Mouse (Mus musculus) myocyte (in vitro differentiated cells): ENCODE data around the gene Pold3. TPM values are rescaled to one million over a fixed set of nuclear protein-coding genes. Genes with fewer than 3 reads are reported as not detected.

Experiments used
- H3K27me3 ChIP-seq: one replicate; pipeline ENCODE4 v1.6.1; 2011; ENCODE audit not compliant: control insufficient read depth, insufficient read depth, insufficient read length
- H3K36me3 ChIP-seq: one replicate; pipeline ENCODE4 v1.6.1; 2011; ENCODE audit not compliant: control insufficient read depth, insufficient read depth
- H3K4me2 ChIP-seq: one replicate; pipeline ENCODE4 v1.6.1; 2011; ENCODE audit warnings: low read depth, control low read depth
- H3K4me3 ChIP-seq: one replicate; pipeline ENCODE4 v1.5.1; 2011; ENCODE audit warnings: mild to moderate bottlenecking, control low read depth, moderate library complexity
- H3K79me2 ChIP-seq: one replicate; pipeline ENCODE4 v1.6.1; 2011; ENCODE audit not compliant: control insufficient read depth, insufficient read depth
- H3ac ChIP-seq: one replicate; pipeline ENCODE4 v1.6.1; 2011; ENCODE audit not compliant: control insufficient read depth, insufficient read length
- CEBPB ChIP-seq: IDR thresholded peaks from 2 replicates; pipeline ENCODE4 v1.6.1; 2011; ENCODE audit warnings: mild to moderate bottlenecking, moderate library complexity; ENCODE audit not compliant: poor library complexity, insufficient read depth, severe bottlenecking
- E2F4 ChIP-seq: IDR thresholded peaks from one replicate; pipeline ENCODE4 v1.6.1; 2011; ENCODE audit warnings: mild to moderate bottlenecking, control low read depth, moderate library complexity; ENCODE audit not compliant: insufficient read depth
- MAX ChIP-seq: IDR thresholded peaks from one replicate; pipeline ENCODE4 v1.6.1; 2011; ENCODE audit warnings: low read depth, mild to moderate bottlenecking, control low read depth
- MYOD1 ChIP-seq, 3 experiments: IDR thresholded peaks; one replicate each; pipeline ENCODE4 v1.6.1; 2011; ENCODE audit warnings: control low read depth in 2 of 3, low read depth in 2 of 3, mild to moderate bottlenecking in 2 of 3, moderate library complexity in 1 of 3; ENCODE audit not compliant: insufficient read length in 2 of 3, control insufficient read depth in 1 of 3
- MYOG ChIP-seq, 3 experiments: IDR thresholded peaks; one replicate each; pipeline ENCODE4 v1.6.1; 2011; ENCODE audit warnings: control low read depth in 2 of 3, low read depth in 2 of 3, mild to moderate bottlenecking in 2 of 3; ENCODE audit not compliant: insufficient read length in 2 of 3, control insufficient read depth in 1 of 3, insufficient read depth in 1 of 3
- POLR2A ChIP-seq: IDR thresholded peaks from one replicate; pipeline ENCODE4 v1.6.1; 2011; ENCODE audit warnings: low read depth, mild to moderate bottlenecking, control low read depth, moderate library complexity; ENCODE audit not compliant: insufficient read length
- POLR2AphosphoS2 ChIP-seq: IDR thresholded peaks from one replicate; pipeline ENCODE4 v1.6.1; 2011; ENCODE audit warnings: low read depth, control low read depth; ENCODE audit not compliant: insufficient read length
- REST ChIP-seq: IDR thresholded peaks from one replicate; pipeline ENCODE4 v1.6.1; 2011; ENCODE audit warnings: mild to moderate bottlenecking, control low read depth, moderate library complexity; ENCODE audit not compliant: insufficient read depth, insufficient read length
- SRF ChIP-seq: IDR thresholded peaks from one replicate; pipeline ENCODE4 v1.6.1; 2011; ENCODE audit warnings: low read depth; ENCODE audit not compliant: control insufficient read depth, insufficient read length
- TCF12 ChIP-seq: IDR thresholded peaks from one replicate; pipeline ENCODE4 v1.6.1; 2011; ENCODE audit warnings: mild to moderate bottlenecking, control low read depth; ENCODE audit not compliant: poor library complexity, insufficient read depth, severe bottlenecking
- TCF3 ChIP-seq: IDR thresholded peaks from one replicate; pipeline ENCODE4 v1.6.1; 2011; ENCODE audit warnings: low read depth, control low read depth; ENCODE audit not compliant: insufficient read length
- USF1 ChIP-seq: IDR thresholded peaks from one replicate; pipeline ENCODE4 v1.6.1; 2011; ENCODE audit warnings: low read depth, mild to moderate bottlenecking, control low read depth, moderate library complexity
- polyA plus RNA-seq: library from polyadenylated mRNA; unstranded; fragments of >200 nt; fragmentation: generic; extraction: Trizol; gene quantifications from one replicate; pipeline ENCODE4 v1.2.1, GENCODE M21; 2012; ENCODE audit warnings: missing spikeins

Gene Pold3
- polyA plus RNA-seq, 1 experiment, result 7.4 TPM

GRCm38 (mm10) chr7:100128262-100129041, 7.1 kb upstream of the Pold3 start:
- no peak overlapping the region for H3ac ChIP-seq
- no peaks in the 10 kb centered on the region for H3K36me3 ChIP-seq
- H3K79me2 ChIP-seq, result no peaks in the 10 kb centered on the region
- H3K4me3 ChIP-seq, result no peak overlapping the region
- no peak for TF ChIP-seq TCF3
- no peak for TF ChIP-seq MYOG (IDR thresholded peaks at IDR 0.05; ENCODE audit: control insufficient read depth in 1 of 3, insufficient read depth in 1 of 3, insufficient read length in 2 of 3, low read depth in 2 of 3)
- no peak for TF ChIP-seq CEBPB
- TF ChIP-seq E2F4, result no peak
- TF ChIP-seq SRF, result no peak
- TF ChIP-seq MAX, result no peak
- no peak for TF ChIP-seq USF1
- TF ChIP-seq POLR2AphosphoS2, result no peak
- TF ChIP-seq POLR2A, result no peak
- no peak for TF ChIP-seq REST
- TF ChIP-seq TCF12, result no peak
- no peaks in the 10 kb centered on the region for H3K27me3 ChIP-seq
- no peak overlapping the region for H3K4me2 ChIP-seq

- Histone ChIP-seq H3K4me2 (no peak overlapping the region), H3ac (no peak overlapping the region), H3K4me3 (no peak overlapping the region), H3K27me3 (no peaks in the 10 kb centered on the region), H3K36me3 (no peaks in the 10 kb centered on the region), H3K79me2 (no peaks in the 10 kb centered on the region)
- TF ChIP-seq E2F4 (no peak), SRF (no peak), MYOD1 (IDR thresholded peaks at IDR 0.05; ENCODE audit: control insufficient read depth in 1 of 3, insufficient read length in 2 of 3, low read depth in 2 of 3) (no peak), MAX (no peak), POLR2AphosphoS2 (no peak), POLR2A (no peak), USF1 (no peak)
Observed at GRCm38 (mm10) chr7:100126514-100126913, 5.1 kb upstream of the Pold3 start.

- no peak overlapping the region for H3ac ChIP-seq
- no peak overlapping the region for H3K4me3 ChIP-seq
- H3K36me3 ChIP-seq, result no peaks in the 10 kb centered on the region
- TF ChIP-seq MYOG (IDR thresholded peaks at IDR 0.05; ENCODE audit: control insufficient read depth in 1 of 3, insufficient read depth in 1 of 3, insufficient read length in 2 of 3, low read depth in 2 of 3) (no peak), MYOD1 (IDR thresholded peaks at IDR 0.05; ENCODE audit: control insufficient read depth in 1 of 3, insufficient read length in 2 of 3, low read depth in 2 of 3) (no peak), POLR2AphosphoS2 (no peak), MAX (no peak), USF1 (no peak), SRF (no peak), E2F4 (no peak)
- H3K27me3 ChIP-seq, result no peaks in the 10 kb centered on the region
- H3K4me2 ChIP-seq, result no peak overlapping the region
- peaks cover 6% of the 10 kb centered on the region for H3K79me2 ChIP-seq
Observed at GRCm38 (mm10) chr7:100125166-100125565, 3.8 kb upstream of the Pold3 start.

- Histone ChIP-seq H3ac (no peak overlapping the region), H3K4me2 (no peak overlapping the region), H3K4me3 (no peak overlapping the region), H3K36me3 (no peaks in the 10 kb centered on the region), H3K79me2 (peaks cover 6% of the 10 kb centered on the region), H3K27me3 (no peaks in the 10 kb centered on the region)
- TF ChIP-seq MYOG (IDR thresholded peaks at IDR 0.05; ENCODE audit: control insufficient read depth in 1 of 3, insufficient read depth in 1 of 3, insufficient read length in 2 of 3, low read depth in 2 of 3) (no peak), USF1 (no peak), MYOD1 (IDR thresholded peaks at IDR 0.05; ENCODE audit: control insufficient read depth in 1 of 3, insufficient read length in 2 of 3, low read depth in 2 of 3) (no peak), SRF (no peak), MAX (no peak), TCF3 (no peak), CEBPB (no peak), REST (no peak), E2F4 (no peak), POLR2A (no peak), POLR2AphosphoS2 (no peak), TCF12 (no peak)
Observed at GRCm38 (mm10) chr7:100124211-100124610, 2.8 kb upstream of the Pold3 start.

- Histone ChIP-seq H3K27me3 (no peaks in the 10 kb centered on the region), H3K4me2 (no peak overlapping the region), H3K79me2 (peaks cover 9% of the 10 kb centered on the region), H3K36me3 (peaks cover 3% of the 10 kb centered on the region), H3K4me3 (no peak overlapping the region), H3ac (no peak overlapping the region)
- TF ChIP-seq POLR2AphosphoS2 (no peak), USF1 (no peak), CEBPB (no peak), TCF12 (no peak), MAX (no peak), POLR2A (no peak), SRF (no peak), REST (no peak), MYOD1 (IDR thresholded peaks at IDR 0.05; ENCODE audit: control insufficient read depth in 1 of 3, insufficient read length in 2 of 3, low read depth in 2 of 3) (no peak), TCF3 (no peak), E2F4 (no peak), MYOG (IDR thresholded peaks at IDR 0.05; ENCODE audit: control insufficient read depth in 1 of 3, insufficient read depth in 1 of 3, insufficient read length in 2 of 3, low read depth in 2 of 3) (no peak)
Observed at GRCm38 (mm10) chr7:100123486-100123885, 2.1 kb upstream of the Pold3 start.
